Mouse (Mus musculus): ENCODE results near the gene Dhx15.

DNA sequence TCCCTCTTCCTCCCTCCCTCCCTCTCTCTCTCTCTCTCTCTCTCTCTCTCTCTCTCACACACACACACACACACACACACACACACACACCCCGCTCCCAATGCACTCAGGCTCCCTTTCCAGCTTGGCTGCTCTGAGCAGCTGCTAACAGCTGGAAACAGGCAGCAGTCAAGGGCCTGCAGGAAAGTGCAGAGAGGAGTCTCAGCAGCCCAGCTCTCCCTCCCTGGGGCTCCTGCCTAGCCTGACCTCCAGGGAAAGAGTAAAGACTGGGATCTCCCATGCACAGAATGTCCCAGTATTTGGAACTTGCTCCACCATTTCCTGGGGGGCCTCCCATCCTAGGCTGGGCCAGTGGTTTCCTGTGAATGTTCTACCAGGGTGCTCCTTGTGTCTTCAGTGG is 59.8 kb downstream of the Dhx15 start:
- TF ChIP-seq CTCF (IDR thresholded peaks at IDR 0.05) (no peak), EP300 (IDR thresholded peaks at IDR 0.05) (no peak)

All from lung, postnatal 0 days (tissue).